Mouse (Mus musculus) small intestine, adult 2 months (tissue): ENCODE data around the gene Pam16.

ENCODE experiments used
- CTCF ChIP-seq: fragments of 200-500 bp; IDR thresholded peaks from 2 replicates; pipeline ENCODE4 v1.5.1; 2012; ENCODE audit warnings: low read depth, mild to moderate bottlenecking, control low read depth, inconsistent platforms, low read length, moderate library complexity, mixed read lengths; ENCODE audit not compliant: insufficient replicate concordance, insufficient read length; ENCODE audit errors: extremely low read depth
- POLR2A ChIP-seq: fragments of 200-500 bp; IDR thresholded peaks from 2 replicates; pipeline ENCODE4 v1.6.1; 2012; ENCODE audit warnings: low read depth, mild to moderate bottlenecking, control low read depth, inconsistent platforms, low read length, moderate library complexity

DNA sequence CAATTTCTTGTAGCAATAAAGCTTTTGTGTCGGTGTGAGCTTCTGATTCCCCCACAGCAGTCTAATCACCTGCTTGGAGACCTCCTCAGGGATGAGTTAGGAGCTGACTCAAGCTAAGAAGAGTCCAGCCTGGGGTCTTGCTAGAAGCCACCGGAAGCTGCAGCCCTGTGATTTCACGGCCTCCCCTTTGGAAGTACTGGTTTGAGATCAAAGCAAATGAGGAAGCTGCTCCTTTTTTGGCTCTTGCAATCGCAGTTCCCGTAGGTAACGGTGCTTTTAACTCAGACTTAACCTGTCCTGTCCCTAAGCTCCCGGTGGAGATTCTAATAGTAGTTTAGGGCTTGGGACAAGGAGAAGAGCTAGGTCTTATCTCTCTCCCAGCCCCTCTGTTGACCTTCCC is 46.2 kb downstream of the Pam16 start:
- TF ChIP-seq CTCF (no peak), POLR2A (no peak)
